Mouse (Mus musculus) T-helper 2 cell (primary cell): ENCODE data around the gene Exosc5.

Experiments
- in situ Hi-C: fragments of 300-600 bp; cut with MboI, MseI; formaldehyde crosslinking; loops from one replicate; pipeline ENCODE4 v1.15.1; 2025; ENCODE audit warnings: high pct_unique_total_duplicates

Gene Exosc5

GRCm38 (mm10) chr7:25636373-25636772 lies 22.6 kb upstream of the Exosc5 start:
- in situ Hi-C loops: no loop called here

GRCm38 (mm10) chr7:25637099-25637498 lies 21.9 kb upstream of the Exosc5 start:
- in situ Hi-C loops: no loop called here

GRCm38 (mm10) chr7:25639754-25640153 lies 19.2 kb upstream of the Exosc5 start:
- in situ Hi-C loops: no loop called here

- in situ Hi-C loops: no loop called here
Measured at GRCm38 (mm10) chr7:25644136-25644535, 14.8 kb upstream of the Exosc5 start.

- in situ Hi-C loops: no loop called here
Measured at GRCm38 (mm10) chr7:25644631-25645030, 14.3 kb upstream of the Exosc5 start.

GRCm38 (mm10) chr7:25645074-25645473 lies 13.9 kb upstream of the Exosc5 start:
- in situ Hi-C loops: no loop called here

GRCm38 (mm10) chr7:25647574-25648123 lies 11.3 kb upstream of the Exosc5 start:
- in situ Hi-C loops: no loop called here

GRCm38 (mm10) chr7:25649839-25650238 lies 9.1 kb upstream of the Exosc5 start:
- in situ Hi-C loops: no loop called here

GRCm38 (mm10) chr7:25651281-25651680 lies 7.7 kb upstream of the Exosc5 start:
- in situ Hi-C loops: no loop called here

GRCm38 (mm10) chr7:25652244-25652759 lies 6.7 kb upstream of the Exosc5 start:
- in situ Hi-C loops: no loop called here

- in situ Hi-C loops: loop anchor here (5.0 kb wide), 1 partner anchor 44 kb away; no protein-coding TSS in a partner anchor
Measured at GRCm38 (mm10) chr7:25655601-25656428, 3.1 kb upstream of the Exosc5 start.

GRCm38 (mm10) chr7:25657785-25658184 lies 1.2 kb upstream of the Exosc5 start:
- in situ Hi-C loops: loop anchor here (5.0 kb wide), 1 partner anchor 45 kb away; no protein-coding TSS in a partner anchor

- in situ Hi-C loops: no loop called here
Measured at GRCm38 (mm10) chr7:25666381-25666780, 7.4 kb downstream of the Exosc5 start.

- in situ Hi-C loops: no loop called here
Measured at GRCm38 (mm10) chr7:25669158-25669557, 10.2 kb downstream of the Exosc5 start.

- in situ Hi-C loops: no loop called here
Measured at GRCm38 (mm10) chr7:25669631-25670030, 10.7 kb downstream of the Exosc5 start.

GRCm38 (mm10) chr7:25670096-25670495 lies 11.1 kb downstream of the Exosc5 start:
- in situ Hi-C loops: no loop called here

GRCm38 (mm10) chr7:25671686-25672085 lies 12.7 kb downstream of the Exosc5 start:
- in situ Hi-C loops: no loop called here

GRCm38 (mm10) chr7:25672442-25672841 lies 13.5 kb downstream of the Exosc5 start:
- in situ Hi-C loops: no loop called here

GRCm38 (mm10) chr7:25674297-25674696 lies 15.3 kb downstream of the Exosc5 start:
- in situ Hi-C loops: no loop called here

- in situ Hi-C loops: no loop called here
Measured at GRCm38 (mm10) chr7:25674719-25675300, 15.8 kb downstream of the Exosc5 start, which contains the start of gene Tmem91. Gene Tmem91, minus strand, starts transcription at chr7:25675166.

GRCm38 (mm10) chr7:25675405-25675804 lies 16.4 kb downstream of the Exosc5 start:
- in situ Hi-C loops: no loop called here

GRCm38 (mm10) chr7:25676085-25676781 lies 17.3 kb downstream of the Exosc5 start:
- in situ Hi-C loops: no loop called here
